In genomic region chr1:62777320-62778235, GRCm38 (mm10) we compare ENCODE assay signal across 11 mouse cellular contexts.
DNase-seq lines count a peak whose midpoint lies in the region; ATAC-seq lines count a peak whose summit lies in the region.
"Had no signal": no experiment of that assay in that cellular context is flagged by ENCODE, and none has a peak within 500 bp of the region (broad histone marks: within the 10 kb centered on the region; RNA-seq: fewer than 3 reads in every experiment).

No protein-coding gene starts in this region.

- no peak for ATAC-seq in heart, embryonic 13.5 days (ENCODE audit: extremely low read depth, insufficient number of reproducible peaks, low FRiP score, low TSS enrichment)

- no peaks in the 10 kb centered on the region for H3K9me3 ChIP-seq in heart, embryonic 13.5 days
- H3K9me3 ChIP-seq: limb, embryonic 15.5 days had no signal

- WGBS in heart, embryonic 13.5 days: 45% methylated on average over 17 of the region's 17 CpGs

- H3K9ac ChIP-seq in heart, embryonic 13.5 days: no peak overlapping the region
- H3K9ac ChIP-seq: limb, embryonic 15.5 days had no signal

- no peak overlapping the region for H3K4me3 ChIP-seq in heart, embryonic 13.5 days
- H3K4me3 ChIP-seq: limb, embryonic 15.5 days had no signal

- peak overlapping the region; percentile 32 for H3K4me2 ChIP-seq in heart, embryonic 13.5 days
- H3K4me2 ChIP-seq: limb, embryonic 15.5 days; midbrain, embryonic 11.5 days had no signal

- no peaks in the 10 kb centered on the region for H3K27me3 ChIP-seq in heart, embryonic 13.5 days (replicated peaks)
- H3K27me3 ChIP-seq: limb, embryonic 15.5 days had no signal

- H3K27ac ChIP-seq in heart, embryonic 13.5 days (replicated peaks): peak overlapping the region; percentile 43
- H3K27ac ChIP-seq: limb, embryonic 15.5 days had no signal

- peaks cover 78% of the 10 kb centered on the region for H3K4me1 ChIP-seq in heart, embryonic 13.5 days

- no peaks in the 10 kb centered on the region for H3K36me3 ChIP-seq in heart, embryonic 13.5 days

- intact Hi-C loops in heart, postnatal 14 days (cut with DNase I): loop anchor here (5.0 kb wide), 1 partner anchor 1600 kb away; no protein-coding TSS in a partner anchor

- DNase-seq in heart, postnatal 14 days: no peak
- DNase-seq in ovary, adult 18-20 months (ENCODE audit: low spot score): peak; percentile 73
- no peak for DNase-seq in ovary, postnatal 10 days (ENCODE audit: low spot score)
- DNase-seq in cerebellum, adult 9-11 months: peak; percentile 91
- no peak for DNase-seq in thymus, postnatal 0 days (ENCODE audit: low spot score)
- no peak for DNase-seq in adipocyte (ENCODE audit: low spot score)
- DNase-seq in right cerebral cortex, postnatal 14 days: no peak
- DNase-seq: retina, postnatal 1 day had no signal

Comparison
In these comparisons a context has a peak if more than half of its experiments do, and no peak if none do; other contexts are left out.
1. DNase-seq: peak in ovary, adult 18-20 months (single experiment) and cerebellum, adult 9-11 months (single experiment); none in heart, postnatal 14 days (0 of 2), ovary, postnatal 10 days (single experiment), thymus, postnatal 0 days (single experiment), adipocyte (single experiment) and right cerebral cortex, postnatal 14 days (single experiment).